Mouse (Mus musculus) layer of hippocampus, adult 8-10 months (tissue): ENCODE data around the gene Gm17349. TPM values are rescaled to one million over a fixed set of nuclear protein-coding genes. Genes with fewer than 3 reads are reported as not detected.
"Not testable (repeated sequence)": the region's sequence is repeated elsewhere in the genome, so short reads cannot be mapped to it uniquely, and the experiment has no call there.

ENCODE experiments used
- DNase-seq, 2 experiments: peaks; one replicate each; pipeline ENCODE4 v3.0.0; 2022; ENCODE audit warnings: low spot score in 2 of 2
- total RNA-seq, 4 experiments: library from RNA; stranded (reverse); gene quantifications; 2 replicates each; pipeline ENCODE4 v1.2.4; 2022

The Gm17349 gene
- total RNA-seq: 1 to 10 TPM; 4.6 to 6.4 (median 5.5) TPM

DNA sequence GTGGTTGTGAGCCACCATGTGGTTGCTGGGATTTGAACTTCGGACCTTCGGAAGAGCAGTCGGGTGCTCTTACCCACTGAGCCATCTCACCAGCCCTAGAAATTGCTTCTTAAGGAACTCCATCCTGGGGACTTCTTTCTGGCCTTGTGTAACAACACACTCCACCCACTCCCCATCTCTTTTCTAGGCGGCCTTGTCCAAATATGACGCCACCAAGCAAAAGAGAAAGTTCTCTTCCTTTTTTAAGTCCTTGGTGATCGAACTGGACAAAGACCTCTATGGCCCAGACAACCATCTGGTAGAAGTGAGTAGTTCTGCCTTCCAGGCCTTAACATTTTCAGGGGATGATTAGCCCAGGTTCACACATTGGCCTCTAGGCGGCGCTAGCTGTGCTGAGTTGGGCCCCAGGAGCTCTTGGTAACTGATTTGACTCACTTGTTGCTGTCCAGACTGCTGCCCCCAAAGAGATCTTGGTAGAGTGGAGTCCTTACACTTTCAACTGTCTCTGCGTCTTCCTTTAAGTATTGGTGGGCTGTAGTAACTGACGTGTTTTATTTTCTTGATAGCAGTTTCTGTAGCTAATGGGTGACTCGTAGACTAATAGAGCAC lies at the start of gene Gm17349:
Gene Gm17349, minus strand, starts transcription at position 51 of the 609 bp plus-strand sequence.
- peak in 1 of 2 experiments; percentile 65 for DNase-seq

- peak in 1 of 2 experiments; percentile 30 for DNase-seq
Measured at GRCm38 (mm10) chr15:99754204-99754603, 48.9 kb upstream of the Gm17349 start.

DNA sequence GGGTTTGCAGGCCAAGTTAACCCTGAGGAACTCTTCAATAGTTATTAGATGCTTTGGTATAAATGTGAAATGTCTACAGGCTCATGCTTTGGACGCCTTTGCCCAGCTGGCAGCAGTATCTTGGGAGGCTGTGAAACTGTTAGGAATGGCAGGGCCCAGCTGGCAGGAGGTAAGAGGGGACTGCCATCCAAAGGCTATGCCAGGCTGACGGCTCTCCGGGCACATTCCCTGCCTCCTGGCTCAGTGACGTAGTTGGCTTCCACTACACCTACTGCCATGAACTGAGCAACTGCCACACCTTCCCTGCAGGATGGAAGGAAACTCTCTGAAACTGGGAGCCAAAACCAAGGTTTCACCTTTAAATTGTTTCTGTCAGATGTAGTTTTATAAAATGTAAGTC lies 34.9 kb upstream of the Gm17349 start:
- DNase-seq: no peak

DNA sequence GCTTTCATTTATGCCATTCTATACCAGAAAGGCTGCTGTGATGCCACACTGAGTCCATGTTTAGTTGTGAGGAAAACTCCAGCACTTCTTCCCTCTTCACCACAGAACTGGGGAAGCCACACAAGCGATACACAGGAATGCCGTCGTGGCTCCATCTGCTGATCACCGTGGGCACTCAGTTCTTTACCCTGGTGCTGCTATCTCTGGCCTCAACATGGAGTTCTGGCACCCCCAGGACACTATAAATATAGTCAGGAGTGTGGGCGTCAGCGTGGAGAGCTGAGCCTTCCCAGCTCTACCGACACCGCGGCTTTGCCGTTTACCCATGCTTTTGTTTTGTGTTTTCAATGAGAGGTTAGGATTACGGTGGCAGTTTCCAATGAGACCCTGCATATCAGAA lies 31.4 kb upstream of the Gm17349 start:
- DNase-seq: no peak

DNA sequence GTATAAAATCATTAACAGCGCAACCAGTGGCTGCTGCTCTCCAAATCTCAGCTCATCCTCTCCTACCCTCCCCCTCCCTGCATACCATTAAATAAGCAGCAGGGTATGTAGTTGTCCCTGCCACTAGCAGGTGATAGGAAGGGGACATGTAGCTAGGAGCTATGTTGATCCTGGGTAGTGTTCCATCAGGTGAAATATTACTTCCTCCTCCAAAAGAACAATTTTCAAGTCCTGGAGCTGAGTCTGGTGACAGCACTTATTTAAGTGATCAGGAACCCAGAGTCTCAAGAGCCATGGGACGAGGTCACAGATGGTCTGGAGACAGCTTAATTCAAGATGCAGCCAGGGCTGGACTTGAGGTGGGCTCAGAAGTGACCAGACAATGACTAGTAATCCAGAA lies 30.3 kb upstream of the Gm17349 start:
- DNase-seq: peak; percentile 100

DNA sequence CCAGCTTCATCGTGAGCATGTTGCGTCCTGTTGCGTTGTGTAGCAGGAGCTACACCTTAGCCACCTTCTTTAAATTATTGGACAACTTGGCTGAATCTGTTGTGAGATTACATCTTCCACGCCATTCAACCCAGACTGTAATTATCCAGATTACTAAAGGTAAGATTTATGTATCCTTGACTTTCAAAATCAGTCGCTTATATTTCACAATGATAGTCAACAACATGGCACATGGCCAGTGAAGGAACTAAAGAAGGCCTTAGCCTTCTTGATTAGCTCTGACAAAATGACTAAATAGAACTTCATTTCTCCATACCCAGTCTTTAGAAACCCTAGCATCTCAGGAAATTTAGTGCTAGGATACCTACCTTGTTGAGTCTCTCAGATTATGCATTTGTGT lies 27.9 kb upstream of the Gm17349 start:
- no peak for DNase-seq

- no peak for DNase-seq
Measured at GRCm38 (mm10) chr15:99731678-99732077, 26.4 kb upstream of the Gm17349 start.

DNA sequence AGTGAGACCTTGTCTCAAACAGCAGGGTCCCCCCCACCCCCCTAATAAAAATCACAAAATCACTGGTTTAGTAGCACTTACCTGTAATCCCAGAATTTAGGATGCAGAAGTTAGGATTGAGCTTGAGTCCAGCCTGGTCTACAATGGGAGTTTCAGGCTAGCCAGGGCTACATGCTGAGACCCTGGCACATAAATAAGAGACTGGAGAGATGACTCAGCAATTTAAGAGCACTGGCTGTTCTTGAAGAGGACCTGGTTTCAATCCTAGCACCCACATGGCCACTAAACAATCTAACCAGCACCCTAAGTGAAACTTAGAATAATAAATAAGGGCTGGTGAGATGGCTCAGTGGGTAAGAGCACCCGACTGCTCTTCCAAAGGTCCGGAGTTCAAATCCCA lies 25.9 kb upstream of the Gm17349 start:
- DNase-seq: no peak

GRCm38 (mm10) chr15:99729056-99729783 lies 23.9 kb upstream of the Gm17349 start:
- DNase-seq: no peak

DNA sequence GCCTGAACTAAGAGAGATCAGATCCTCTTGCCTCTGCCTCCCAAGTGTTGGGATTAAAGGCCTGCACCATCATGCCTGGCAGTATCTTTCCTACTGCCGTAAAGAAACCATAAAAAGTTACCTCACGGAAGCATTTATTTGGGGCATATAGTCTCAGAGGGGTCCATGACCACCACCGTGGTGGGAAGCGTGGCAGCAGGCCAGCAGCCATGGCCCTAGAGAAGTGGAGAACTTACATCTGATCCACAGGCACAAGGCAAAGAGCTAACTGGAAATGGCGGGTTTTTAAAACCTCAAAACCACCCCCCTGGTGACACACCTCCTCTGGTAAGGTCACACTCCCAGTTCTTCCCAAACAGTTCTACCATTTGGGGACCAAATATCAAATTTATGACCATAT lies 22.9 kb upstream of the Gm17349 start:
- no peak for DNase-seq

GRCm38 (mm10) chr15:99727525-99727924 lies 22.2 kb upstream of the Gm17349 start:
- DNase-seq: no peak

DNA sequence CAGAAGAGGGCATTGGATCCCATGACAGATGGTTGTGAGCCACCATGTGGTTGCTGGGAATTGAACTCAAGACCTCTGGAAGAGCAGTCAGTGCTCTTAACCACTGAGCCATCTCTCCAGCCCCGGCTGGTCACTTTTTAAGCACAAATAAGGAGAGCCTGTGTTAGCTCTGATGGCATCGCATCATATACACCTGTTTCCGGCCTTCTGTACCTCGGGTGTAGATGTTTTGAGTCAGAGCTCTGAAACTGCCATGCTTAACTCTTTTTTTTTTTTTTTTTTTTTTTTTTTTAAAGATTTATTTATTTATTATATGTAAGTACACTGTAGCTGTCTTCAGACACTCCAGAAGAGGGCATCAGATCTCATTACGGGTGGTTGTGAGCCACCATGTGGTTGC lies 21.7 kb upstream of the Gm17349 start:
- not testable (repeated sequence) for DNase-seq

DNA sequence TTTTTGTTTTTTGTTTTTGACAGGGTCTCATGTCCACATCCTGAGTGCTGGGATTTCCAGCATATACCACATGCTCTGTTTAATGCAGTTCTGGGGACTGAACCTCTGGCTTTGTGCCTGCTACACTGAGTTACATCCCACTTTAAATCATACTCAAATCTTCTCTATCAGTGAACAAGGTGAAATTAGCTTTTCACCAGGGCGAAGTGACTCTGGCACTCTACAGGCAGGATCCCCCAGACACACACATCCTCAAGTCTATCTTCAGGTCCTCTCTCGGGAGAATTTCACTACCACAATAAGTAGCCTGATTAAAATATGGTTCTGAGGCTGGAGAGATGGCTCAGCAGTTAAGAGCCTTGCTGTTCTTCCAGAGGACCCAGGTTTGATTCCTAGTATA lies 21.3 kb upstream of the Gm17349 start:
- no peak for DNase-seq

- peak; percentile 97 to 98 for DNase-seq
Measured at GRCm38 (mm10) chr15:99725341-99726155, 20.3 kb upstream of the Gm17349 start, which contains the start of gene Cox14. Cox14 (plus strand) TSS chr15:99725618.

DNA sequence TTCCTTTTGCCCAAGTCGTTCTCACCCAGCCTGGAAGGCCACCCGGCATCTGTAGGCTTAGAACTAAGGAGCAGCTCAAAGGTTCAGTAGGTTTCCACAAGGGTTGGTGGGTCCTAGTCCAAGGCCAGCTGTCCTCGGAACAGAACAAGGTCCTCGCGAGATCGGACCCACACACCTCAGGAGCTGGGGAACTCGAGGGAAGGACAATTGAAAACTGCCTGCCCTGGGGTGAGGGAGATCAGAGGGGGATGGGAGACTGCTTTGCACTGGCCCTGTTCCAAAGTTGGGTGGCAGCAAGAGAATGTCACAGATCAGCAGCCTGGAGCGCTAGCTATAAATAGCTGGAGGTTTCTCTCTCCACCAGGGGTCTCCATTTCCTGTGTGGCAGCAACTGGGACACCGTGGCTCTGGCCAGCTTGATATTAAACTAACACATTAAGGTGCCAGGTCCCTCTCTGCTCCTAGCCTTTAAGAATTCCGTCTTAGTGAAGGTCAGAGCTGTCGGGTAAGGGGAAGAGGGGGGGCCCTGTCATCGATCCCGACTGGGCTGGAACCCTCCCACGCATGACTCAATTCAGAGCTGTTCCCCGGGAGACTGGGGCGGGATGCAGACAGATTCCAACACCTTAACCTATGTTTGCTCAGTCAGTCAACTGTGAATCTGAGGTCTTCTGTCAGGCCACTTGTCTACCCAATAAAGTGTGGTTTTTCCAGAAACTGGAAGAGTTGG lies 19.2 kb upstream of the Gm17349 start:
- peak; percentile 69 to 75 for DNase-seq

- peak; percentile 64 to 70 for DNase-seq
Measured at GRCm38 (mm10) chr15:99723515-99724291, 18.4 kb upstream of the Gm17349 start.

DNA sequence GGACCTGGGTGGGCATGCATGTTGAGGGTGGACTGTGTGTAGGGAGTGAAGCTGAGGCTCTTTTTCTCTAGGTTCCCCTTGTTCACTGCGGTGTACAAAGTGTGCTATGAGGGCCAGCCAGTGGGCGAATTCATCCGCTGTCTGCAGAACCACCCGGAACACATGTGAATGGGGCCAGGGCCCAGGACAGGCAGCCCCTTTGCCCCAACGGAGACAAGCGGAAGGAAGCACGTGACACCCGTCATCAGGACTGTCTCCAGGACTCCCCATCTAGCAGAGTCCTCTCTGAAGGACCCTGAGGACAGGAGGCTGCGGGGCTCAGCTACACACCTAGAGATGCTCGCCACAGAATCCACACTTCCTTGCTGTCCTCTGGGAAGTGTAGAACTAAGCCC lies 17.8 kb upstream of the Gm17349 start:
- DNase-seq: no peak

DNA sequence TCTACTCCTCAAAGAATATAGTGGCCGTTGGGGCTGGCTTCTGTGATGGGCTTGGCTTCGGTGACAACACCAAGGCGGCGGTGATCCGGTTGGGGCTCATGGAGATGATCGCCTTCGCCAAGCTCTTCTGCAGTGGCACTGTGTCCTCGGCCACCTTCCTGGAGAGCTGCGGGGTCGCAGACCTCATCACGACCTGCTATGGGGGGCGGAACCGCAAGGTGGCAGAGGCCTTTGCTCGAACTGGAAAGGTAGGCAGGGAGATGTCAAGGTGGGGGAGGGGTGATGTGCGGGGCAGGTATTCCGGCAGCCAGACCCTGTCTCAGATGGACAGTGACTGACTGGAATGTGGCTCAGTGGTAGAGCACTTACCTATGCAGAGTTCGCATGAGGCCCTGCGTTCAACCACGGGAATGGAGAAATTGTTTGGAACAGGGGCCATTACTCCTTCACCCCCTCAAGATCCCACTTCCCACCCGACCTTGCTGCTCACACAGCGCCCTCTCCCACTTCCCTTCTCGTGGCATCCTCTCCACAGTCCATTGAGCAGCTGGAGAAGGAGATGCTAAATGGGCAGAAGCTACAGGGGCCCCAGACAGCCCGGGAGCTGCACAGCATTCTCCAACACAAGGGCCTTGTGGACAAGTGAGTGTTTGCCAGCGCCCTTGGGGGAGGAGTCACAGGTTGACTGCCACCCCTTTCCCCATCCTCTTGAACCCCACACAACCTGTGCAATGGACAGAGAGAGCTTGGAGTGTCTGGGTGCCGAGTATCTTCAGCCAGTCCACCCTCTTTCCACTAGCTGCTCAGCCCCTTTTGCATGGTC lies 16.8 kb upstream of the Gm17349 start:
- DNase-seq: no peak

DNA sequence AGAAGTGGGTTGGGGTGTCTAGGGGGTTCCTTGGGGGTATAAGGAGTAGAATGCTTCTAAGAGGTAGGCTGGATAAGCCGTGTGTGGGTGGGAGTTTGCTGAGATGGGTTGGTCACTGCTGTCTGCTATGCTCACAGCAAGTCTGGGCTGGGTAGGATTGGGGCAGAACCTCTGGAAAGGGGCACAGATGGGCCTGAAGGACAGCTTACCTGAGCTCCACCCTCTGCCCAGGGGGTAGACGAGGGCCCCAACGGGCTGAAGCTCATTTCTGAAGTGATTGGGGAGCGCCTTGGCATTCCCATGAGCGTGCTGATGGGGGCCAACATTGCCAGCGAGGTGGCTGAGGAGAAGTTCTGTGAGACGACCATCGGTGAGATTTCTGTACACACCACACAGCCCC lies 14.6 kb upstream of the Gm17349 start:
- DNase-seq: no peak
